Mouse (Mus musculus) telencephalon, adult 2 months (tissue): ENCODE results near the gene Csrnp3.
"Not testable (repeated sequence)": the region's sequence is repeated elsewhere in the genome, so short reads cannot be mapped to it uniquely, and the experiment has no call there.

Source experiments
- DNase-seq: peaks from one replicate; pipeline ENCODE4 v3.0.0-alpha.2; 2011; ENCODE audit warnings: low read depth, low spot score

Gene Csrnp3

DNA sequence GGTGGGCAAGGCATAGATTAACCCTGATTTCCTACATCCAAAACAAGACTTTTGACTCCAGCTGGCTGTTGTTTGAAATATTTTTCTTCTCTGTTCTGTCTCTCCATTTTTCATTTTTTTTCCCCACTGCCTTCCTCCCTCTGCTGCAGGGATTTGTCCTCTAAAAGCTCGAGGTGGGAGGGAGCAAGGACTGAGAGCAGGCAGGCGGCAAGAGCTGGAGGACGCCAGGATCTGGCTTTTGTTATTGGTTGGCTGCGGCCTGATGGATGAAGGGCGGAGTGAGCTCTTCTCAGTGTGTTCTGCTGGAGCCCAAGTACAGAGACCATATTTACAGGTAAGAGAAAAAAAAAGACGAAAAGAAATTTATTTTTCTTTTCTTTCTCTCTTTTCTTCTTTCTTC lies at the start of gene Csrnp3:
Gene Csrnp3, plus strand, starts transcription at position 217 of the 400 bp plus-strand sequence.
- DNase-seq, result peak; percentile 94

DNA sequence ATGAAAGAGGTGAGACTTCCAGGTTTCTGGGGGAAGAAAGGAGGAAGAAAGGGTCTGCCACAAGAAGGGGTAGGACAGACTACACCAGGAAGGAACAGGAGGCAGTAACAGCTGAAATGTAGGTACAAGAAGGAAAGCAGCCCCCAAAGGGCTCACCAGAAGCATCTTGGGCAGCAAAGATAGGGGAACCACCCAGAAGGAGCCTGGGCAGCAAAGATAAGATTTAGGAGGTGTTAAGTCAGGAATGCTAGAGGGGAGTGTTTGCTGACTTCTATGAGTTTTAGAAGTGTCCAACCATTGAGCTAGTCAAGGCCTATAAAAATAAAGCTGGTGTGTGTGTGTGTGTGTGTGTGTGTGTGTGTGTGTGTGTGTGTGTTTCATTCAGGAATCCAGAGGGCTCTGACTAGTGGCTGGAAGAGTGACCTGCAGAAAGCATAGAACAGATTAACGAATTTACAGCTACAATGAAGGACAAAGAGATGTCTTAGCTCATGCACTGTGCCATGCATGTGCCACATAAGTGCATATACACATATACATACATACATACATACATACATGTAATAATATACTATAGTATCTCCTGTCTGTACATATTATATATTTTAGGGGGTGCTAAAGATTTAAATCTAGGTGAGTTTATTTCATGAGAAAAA lies 44.4 kb upstream of the Csrnp3 start:
- no peak for DNase-seq

DNA sequence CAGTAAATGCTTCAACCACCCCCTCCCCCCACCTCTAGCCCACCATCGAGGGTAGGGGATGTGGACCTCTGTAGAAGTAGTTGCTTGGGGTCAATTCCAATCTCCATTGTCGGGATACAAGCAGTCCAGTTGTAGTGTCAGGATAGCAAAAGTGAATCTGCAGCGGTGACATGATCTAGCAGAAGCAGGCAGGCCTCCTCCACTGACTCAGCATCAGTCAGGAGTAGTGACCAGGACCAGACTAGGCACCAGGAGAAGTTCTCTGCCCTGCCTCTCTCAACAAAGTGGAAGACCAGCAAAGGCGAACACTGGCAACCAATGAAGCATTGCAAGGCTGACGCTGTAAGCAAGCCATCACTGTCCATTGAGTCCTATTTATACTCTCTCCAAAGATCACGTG lies 39.0 kb upstream of the Csrnp3 start:
- DNase-seq, result no peak

DNA sequence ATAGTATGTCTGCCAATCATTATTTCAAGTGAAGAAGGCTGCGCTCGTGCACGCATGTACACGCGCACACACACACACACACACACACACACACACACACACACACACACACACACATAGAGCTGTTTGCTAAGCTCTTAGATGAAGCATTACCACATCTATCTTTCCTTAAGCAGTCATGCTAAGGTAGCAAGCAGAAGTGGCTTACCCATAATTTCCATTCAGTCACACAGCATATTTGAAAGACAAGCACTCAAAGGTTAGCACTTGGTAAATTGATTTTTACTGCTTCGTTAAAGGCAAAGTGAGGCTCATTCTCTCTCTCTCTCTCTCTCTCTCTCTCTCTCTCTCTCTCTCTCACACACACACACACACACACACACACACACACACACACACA lies 34.4 kb upstream of the Csrnp3 start:
- DNase-seq, result not testable (repeated sequence)

DNA sequence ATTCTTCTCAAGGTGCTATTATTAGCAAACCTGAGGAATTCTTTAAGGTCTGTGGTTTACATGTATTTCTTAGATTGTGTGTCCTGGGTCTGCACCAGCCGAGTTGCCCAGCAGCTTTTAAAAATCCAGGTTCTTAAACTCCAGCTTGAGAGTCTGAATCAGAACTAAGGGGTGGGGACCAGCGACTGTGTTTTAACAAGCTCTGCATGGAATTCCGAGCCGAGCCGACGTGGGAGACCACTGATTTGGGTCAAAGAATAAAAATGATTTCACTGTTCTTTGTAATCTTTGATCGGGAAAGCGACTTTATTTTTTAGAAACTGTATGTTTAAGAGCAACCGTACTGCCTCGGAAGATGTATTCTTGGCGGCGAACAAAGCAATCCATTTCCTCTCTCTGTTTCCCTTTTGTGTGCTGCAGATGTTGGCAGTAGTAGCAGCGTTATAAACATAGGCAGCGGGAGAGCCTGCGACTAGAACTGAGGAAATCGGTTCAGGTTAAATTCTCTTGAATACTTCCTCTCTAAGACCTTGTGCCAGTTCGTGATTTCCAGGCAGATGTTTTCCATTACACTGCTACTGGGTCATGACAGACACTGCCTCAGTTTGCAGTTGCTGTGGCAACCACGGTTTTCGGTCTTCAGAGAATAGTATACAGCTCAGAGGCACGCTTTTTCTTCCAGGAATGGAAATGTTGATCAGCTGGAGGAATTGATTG lies 27.3 kb upstream of the Csrnp3 start:
- peak; percentile 35 for DNase-seq

DNA sequence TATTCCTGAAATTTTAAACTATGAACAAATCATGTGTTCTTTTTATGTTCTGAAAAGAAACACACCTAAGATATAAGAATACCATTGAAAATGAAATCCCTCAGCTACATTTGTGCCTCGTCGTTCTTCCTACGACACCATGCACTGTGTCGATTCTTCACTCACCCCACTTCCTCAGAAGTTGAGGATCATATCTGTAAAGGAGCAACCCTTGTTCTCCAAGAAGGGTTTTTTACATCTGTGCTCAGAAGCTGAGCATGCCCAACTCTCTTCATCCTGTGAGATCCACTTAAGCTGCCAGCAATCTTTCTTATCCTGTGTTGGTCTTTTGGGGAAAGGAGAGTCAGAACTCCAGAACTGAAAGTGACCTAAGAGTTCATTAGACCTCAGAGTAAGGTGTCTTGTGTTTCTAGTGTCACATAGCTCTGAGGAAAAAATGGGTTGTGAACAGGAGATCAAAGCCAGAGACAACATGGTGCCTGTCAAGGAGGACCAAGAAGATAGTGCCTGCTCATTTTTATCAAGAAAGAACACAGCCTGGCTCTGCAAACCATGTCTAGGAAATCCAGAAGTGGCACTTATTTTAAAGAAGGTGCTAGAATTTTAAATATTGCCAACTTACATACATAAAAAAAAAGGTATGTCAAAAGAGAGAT lies 25.3 kb upstream of the Csrnp3 start:
- DNase-seq, result no peak

DNA sequence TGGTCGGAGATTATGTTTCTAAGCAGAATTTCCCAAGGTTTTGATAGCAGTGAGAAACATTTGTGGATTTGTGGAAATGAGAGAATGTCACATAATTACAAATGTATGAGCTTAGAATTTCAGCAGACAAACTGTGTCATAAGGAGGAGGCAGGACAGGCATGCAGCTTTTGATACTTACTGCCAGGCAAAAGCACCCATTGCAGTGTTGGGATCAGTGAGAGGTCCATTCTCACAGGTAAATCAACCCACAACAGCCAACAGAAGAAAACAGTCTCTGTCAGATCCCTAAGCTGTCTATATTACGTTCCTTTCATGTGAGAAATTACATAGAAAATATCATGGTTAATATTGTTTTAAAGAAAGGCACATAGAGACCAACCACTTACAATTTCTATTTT lies 19.3 kb upstream of the Csrnp3 start:
- no peak for DNase-seq

DNA sequence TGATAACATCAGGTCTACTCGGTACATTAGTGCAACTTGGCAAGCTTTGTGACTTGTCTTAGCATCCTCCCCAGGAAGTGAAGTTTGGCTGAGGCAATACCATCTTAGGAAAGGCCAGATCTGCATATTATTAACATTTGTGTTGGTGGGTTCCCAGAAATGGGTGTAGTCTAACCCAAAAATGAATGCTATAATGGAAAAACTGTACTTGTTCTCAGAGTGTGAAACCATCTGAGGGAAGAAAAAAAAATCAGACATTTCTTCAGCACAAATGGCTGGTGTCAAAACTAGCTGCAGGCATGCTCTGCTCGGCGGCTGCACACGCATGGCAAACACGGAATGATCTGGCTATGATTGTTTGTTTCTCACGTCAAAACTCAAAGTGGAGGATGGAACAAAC lies 18.8 kb upstream of the Csrnp3 start:
- DNase-seq, result peak; percentile 64

DNA sequence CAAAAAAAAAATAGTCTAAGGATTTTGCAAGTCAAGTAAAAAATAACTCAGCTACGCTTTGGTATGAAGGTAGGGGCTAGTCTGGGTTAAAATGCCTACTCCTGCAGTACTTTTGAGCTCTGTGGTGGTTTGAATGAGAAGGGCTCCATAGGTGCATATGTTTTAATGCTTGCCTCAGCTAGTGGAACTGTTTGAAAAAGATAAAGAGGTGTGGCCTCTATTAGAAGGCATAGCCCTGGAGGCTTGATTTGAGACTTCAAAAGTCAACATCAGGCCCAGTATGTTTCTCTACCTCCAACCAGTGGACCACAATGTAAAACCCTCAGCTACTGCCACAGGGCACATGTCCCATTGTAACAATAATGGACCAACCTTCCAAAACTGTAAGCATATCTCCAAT lies 16.9 kb upstream of the Csrnp3 start:
- DNase-seq, result no peak

DNA sequence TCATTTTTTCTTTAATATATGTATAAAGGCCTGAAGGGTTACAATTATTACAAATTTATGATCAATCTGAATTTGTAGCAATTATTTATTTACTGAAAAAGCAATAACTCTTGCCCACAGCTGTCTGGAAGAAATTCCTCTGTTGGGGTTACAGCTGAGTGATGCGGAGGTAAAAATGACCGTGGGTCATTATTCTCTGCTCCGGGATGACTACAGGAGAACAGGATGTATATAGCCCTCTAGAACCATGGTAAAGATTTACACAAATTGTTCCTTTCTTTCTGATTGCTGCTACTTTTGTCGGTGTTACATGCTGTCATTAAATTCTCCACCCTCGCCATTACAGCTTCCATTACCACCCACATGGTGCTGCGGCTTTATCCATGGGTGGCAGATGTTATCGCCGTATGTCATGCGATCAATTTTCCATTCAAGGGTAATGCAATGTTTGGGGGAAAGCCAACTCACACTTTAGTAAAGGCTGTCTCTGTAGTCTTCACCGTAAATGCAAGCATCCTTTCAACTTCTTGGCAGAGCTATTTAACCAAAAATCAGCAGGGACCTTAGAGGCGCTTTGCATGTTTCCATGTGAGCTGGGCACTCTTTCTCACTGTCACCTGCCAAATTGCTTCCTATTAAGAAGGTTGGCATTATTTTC lies 12.7 kb upstream of the Csrnp3 start:
- peak; percentile 80 for DNase-seq

DNA sequence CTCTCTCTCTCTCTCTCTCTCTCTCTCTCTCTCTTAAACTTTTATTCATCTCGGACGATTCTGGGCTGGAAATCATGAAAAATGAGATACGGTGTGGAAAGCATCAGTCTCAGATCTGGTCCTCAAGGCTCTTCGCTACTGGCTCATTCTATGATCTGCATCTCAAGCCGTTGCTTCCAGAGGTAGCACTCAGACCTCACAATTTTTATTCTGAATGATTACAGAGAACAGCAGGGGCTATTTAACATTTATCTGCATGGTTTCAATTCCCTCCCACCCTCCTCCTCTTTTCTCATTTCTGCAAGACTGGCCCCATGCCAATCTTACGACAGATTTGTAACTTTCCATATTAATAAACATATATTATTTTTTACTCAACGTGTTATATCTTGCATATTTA lies 12.1 kb upstream of the Csrnp3 start:
- no peak for DNase-seq

DNA sequence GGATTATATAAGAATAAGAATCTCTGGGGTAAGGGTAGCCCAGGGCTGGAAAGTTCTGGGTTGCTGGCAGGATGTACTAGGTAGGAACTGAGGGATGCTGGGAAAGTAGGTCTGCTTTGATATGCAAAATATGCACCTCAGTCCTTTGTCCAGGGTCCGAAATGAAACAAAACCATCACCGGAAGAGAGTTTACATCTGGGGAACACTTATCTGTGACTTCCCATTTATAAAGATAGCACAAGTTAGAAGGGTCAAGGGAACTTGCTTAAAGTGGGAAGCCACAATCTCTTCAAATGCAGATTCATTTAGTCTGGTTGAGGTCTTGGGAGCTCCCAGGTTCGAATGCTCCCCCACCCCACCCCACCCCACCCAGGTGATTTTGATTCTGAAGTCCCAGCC lies 4.0 kb upstream of the Csrnp3 start:
- DNase-seq, result no peak

DNA sequence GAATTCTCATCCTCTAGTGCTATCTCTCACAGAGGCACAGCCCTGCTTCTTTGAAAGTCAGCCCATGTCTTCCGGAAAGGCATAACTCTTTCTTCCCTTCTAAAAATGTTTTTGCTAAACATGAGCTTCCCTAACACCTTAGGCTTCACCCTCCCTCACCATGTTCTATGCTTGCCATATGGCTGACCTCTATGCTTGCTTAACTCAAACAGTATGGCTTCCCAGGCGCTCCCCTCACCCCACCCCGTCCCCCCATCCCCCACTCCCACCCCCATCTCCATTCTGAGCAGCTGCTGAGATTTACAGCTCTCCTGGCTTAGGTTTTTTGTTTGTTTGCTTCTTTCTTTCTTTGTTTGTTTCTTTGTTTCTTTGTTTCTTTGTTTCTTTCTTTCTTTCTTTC lies 3.2 kb upstream of the Csrnp3 start:
- DNase-seq, result no peak

DNA sequence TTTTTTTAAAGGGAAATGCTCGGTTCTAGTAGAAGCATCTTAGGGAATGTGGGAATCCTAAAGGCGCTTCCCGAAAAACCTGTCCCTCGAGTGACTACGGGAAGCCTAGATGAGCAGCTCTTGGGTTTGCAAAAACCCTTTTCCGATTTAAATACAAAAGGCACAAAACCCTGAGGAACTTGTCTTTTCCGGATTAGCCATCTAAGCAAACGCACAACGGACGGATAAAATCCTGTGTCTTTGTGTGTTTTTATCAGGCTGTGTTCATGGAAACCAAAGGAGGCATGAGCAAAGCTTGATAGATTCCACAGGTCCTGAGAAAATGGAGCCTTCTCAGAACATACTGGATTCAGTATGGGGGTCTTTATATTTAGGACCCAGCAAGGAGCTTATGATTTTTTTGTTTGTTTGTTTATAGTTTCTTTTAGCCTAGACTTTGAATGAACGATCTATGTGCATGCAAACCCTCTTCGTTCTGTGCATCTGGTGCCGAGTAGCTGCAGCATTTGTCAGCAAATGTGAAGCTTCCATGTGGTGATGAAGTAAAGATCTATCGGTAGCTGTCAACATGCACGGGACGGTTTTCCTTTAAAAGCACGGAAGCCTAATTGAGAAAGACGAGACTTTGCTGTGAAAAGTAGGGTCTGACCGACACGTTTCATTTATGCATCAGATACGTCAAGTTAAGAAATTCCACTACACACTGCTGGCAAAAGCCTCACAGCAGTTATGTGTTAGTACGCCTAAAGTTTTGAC lies 611 bp downstream of the Csrnp3 start:
- no peak for DNase-seq

DNA sequence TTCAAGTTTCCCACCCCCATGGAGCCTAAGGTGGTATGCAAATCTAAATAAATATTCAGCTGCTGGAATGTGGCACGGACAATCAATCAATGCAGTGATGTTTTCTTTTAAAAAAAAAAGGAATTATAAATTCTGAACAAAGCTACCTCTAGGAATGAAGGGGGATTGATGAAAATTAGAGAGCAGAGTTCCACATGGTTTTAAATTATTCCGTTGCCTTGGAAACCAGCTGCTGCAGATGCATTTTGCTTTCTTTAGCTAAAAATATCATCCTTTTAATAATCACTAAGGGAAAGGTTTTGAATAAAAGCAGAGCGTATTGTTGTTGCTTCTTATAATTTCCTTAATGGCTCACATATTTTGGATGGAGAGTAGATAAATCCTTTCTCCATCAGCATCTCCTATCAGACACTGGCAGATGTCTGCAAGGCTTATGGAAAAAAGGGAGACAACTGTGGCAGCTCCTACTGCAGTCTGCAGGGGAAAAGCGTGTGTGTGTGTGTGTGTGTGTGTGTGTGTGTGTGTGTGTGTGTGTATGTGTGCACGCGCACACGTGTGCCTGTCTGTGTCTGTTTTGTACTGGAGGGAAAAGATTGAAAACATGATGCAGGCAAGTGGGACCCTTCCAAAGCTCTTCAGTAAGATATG lies 2.0 kb downstream of the Csrnp3 start:
- no peak for DNase-seq

DNA sequence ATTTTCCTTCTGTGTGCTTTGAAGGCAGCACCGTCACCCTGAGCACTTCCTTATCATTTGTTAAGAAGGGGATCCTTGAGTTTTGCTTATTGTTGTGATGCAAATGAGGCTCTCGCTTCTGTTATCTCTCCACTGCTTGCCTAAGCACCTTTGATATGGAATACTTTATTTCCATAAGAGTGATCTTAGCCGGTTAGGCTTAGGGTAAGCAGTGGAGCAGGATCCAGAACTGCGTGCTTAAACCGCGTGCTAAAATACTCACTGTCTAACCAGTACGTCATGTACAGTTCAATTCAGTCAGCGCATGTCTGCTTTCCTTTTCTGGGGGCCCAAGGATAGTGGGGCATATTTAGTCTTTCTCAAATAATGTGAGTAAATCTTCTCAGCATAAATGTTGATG lies 3.1 kb downstream of the Csrnp3 start:
- no peak for DNase-seq

DNA sequence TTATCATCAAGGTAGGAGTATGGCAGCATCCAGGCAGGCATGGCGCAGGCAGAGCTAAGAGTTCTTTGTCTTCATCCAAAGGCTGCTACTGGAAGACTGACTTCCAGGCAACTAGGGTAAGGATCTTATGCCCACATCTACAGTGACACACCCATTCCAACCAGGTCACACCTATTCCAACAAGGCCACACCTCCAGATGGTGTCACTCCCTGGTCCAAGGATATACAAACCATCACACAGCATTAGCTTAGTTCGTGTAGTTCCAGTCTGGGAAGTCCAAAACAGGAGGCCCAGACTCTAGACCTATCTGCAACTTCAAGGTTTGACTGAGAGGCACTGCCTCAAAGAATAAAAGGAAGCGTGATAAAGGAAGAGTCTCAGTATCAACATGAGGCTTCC lies 4.7 kb downstream of the Csrnp3 start:
- DNase-seq, result not testable (repeated sequence)

DNA sequence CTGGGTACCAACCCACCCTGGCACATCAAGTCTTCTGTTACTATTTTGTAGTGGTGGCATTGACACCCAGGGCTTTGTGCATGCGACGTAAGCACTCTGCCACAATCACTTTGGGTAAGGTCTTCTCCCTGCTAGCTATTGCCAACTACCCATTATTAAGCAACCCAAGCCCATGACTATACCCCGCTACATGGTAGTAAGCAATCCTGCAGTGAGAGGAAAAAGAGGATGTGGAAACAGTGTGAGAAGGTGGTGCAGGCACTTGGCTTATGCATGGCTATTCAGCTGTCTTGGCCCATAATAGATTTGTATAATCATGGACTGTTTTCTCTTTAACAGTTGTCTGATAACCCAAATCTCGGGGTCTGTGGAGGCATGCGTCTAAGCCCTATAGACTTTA lies 11.2 kb downstream of the Csrnp3 start:
- no peak for DNase-seq

DNA sequence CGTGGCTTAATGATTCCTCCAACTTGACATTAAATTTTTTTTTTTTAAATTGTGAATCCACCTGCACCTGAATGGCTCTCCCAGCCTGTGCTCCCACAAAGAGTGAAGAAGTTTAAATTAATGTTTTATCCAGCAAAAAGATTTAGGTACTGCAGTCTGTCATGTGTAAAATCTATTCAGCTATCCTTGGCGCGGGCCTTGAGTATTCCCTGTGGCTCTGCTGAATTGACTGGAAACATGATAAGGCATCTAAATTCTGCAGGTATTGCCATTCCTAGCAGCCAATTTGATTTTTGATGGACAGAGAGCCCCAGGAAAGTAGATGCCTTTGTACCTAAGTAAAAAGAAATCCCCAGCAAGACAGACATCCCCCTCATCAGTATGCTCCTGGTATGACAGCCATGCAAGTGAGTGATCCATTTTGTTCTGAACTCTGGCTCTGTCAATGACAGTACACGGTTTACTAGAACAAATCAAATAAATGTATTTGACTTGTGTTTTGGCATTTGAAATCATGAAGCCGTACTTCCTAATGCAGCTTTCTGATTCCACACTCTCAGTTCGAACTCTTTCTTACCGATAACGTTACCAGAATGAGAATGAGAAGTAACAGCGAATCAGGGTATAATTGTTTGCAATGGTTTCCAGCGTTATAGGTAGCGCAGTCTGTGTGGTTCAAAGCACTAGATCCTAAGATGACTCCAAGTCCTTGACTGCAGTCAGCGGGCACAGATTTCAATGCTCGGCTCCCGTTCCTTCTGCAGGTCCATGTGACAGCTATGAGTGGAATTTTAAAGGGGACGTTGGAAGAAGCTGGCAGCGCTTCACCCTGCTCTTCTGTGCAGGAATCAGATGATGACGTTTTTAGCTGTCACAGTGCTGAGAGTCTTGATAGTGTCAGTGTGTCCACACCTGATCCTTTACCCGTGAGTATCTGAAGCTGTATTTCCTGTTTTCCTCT lies 14.5 kb downstream of the Csrnp3 start:
- peak; percentile 67 for DNase-seq

DNA sequence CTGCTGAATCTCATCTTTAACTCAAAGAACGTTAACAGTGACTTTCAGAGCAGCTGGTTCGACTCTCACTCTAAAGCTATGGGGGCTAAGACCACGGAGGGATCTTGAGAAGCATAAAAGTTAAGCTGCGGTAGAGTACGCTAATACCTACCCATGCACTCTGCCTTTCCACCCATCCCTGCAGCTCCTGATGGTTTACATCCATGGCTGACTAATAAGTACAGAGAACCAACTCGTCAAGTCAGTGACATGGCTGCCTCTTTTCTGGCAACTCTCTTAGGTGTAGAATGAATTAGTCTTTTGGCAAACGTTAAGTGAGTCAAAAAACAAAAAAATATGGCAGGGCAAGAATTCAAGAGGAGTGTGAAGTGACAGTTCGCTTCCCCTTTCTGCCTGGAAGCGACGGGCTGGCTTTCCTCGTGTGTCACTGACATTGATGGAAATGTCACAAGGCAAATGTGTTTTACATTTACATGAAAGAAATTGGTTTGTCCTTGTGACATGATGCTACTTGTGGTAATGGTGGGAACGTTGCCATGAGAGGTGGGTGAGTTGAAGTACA lies 19.3 kb downstream of the Csrnp3 start:
- no peak for DNase-seq
